Mouse (Mus musculus) T-cell, adult 2 months (primary cell): ENCODE measurements around the gene Ube2r2.

Experiments
- DNase-seq: peaks from one replicate; pipeline ENCODE4 v3.0.0; 2022; ENCODE audit warnings: low spot score

Ube2r2 gene

GRCm38 (mm10) chr4:41135711-41136453, at the start of gene Ube2r2:
Gene Ube2r2 (plus strand): TSS chr4:41135743.
- DNase-seq: peak; percentile 46

- DNase-seq: no peak
These were observed 48.6 kb upstream of the Ube2r2 start for GRCm38 (mm10) chr4:41086947-41087346.

- DNase-seq: no peak
These were observed 47.9 kb upstream of the Ube2r2 start for GRCm38 (mm10) chr4:41087459-41088298.

- DNase-seq: no peak
These were observed 46.4 kb upstream of the Ube2r2 start for GRCm38 (mm10) chr4:41089189-41089588.

- DNase-seq: no peak
These were observed 45.8 kb upstream of the Ube2r2 start for GRCm38 (mm10) chr4:41089705-41090104.

DNA sequence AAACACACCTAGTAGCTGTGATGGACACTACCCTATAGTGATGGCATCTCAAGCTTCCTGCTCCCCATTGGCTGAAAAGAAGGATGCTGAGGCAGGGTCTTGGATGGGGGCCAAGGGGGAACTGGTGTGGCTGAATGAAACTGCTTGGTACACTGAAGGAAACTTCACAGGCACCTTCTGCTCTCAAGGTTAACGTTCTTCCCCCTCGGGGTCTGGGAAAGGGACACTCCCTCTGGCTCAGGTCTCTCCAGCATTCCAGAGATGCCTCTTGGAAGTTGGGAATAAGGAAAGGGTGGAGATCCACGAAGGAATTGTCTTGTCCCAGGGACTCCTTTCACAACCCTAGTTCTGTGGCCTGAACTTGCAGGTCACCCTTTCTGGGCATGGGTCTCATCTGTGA, 44.2 kb upstream of the Ube2r2 start:
- no peak for DNase-seq

- DNase-seq: no peak
These were observed 42.6 kb upstream of the Ube2r2 start for GRCm38 (mm10) chr4:41092958-41093357.

DNA sequence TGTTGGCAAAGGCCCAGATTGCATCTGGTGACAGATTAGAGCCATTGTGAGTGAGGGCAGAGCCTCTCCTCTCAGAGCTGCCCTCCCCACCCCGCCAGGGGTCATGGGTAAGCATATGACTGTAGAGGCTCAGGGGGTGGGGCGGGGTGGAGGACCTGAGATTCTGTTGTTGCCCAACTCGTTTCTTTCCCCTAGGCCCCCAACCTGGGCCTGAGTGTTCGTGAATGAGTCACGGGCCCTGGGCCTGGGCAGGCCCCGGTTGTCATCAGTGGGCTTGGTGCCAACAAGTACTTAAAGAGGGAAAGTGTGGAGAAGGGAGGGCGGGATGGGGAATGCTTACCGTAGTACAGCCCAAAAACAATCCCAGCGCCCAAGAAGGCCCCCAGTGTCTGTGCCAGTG, 41.2 kb upstream of the Ube2r2 start:
- DNase-seq: no peak

- DNase-seq: no peak
These were observed 39.4 kb upstream of the Ube2r2 start for GRCm38 (mm10) chr4:41096169-41096568.

GRCm38 (mm10) chr4:41096794-41097193, 38.7 kb upstream of the Ube2r2 start:
- DNase-seq: no peak

DNA sequence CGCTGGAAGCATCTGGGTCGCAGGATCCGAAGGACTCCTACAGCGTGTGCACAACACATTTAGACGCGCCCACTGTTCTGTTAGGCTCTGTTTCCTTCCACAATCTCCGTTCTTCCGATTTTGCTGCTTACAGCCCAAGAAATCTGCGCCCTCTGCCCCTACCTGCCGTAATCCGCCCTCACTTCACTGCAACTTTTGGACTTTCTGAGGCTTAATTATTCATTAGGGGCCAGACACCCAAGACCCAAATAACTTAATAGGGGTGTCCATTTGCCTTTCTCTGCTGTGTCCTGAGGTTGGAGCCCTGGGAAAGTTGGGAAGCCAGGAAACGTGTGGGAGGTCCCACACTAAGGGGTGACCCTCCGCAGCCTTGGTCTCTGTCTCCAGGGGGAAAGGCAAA, 38.2 kb upstream of the Ube2r2 start:
- no peak for DNase-seq

GRCm38 (mm10) chr4:41097871-41098576, 37.5 kb upstream of the Ube2r2 start, which contains the start of gene Aqp3:
Gene Aqp3 (minus strand): TSS chr4:41098183.
- peak; percentile 58 for DNase-seq

DNA sequence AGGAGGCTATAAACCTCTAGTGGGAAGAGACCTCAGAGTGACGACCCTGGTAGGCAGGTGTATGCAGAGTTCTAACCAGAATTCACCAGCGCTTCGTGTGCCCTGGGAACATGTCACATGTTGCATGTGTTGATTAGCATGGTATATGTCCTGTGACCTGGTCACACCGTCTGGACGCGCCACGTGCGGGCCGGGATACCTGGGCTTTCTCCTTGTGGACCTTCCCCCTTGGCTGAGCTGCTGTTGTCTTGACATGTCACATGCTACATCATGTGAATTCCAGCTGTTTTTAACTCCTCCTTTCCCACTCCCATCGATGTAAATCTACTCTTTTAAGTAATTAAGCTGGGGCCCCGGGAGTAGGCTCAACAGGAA, 37.0 kb upstream of the Ube2r2 start:
- no peak for DNase-seq

GRCm38 (mm10) chr4:41100986-41101385, 34.6 kb upstream of the Ube2r2 start:
- DNase-seq: no peak

- no peak for DNase-seq
These were observed 32.6 kb upstream of the Ube2r2 start for GRCm38 (mm10) chr4:41102901-41103300.

- no peak for DNase-seq
These were observed 28.1 kb upstream of the Ube2r2 start for GRCm38 (mm10) chr4:41107440-41107839.

- DNase-seq: no peak
These were observed 26.7 kb upstream of the Ube2r2 start for GRCm38 (mm10) chr4:41108717-41109425.

DNA sequence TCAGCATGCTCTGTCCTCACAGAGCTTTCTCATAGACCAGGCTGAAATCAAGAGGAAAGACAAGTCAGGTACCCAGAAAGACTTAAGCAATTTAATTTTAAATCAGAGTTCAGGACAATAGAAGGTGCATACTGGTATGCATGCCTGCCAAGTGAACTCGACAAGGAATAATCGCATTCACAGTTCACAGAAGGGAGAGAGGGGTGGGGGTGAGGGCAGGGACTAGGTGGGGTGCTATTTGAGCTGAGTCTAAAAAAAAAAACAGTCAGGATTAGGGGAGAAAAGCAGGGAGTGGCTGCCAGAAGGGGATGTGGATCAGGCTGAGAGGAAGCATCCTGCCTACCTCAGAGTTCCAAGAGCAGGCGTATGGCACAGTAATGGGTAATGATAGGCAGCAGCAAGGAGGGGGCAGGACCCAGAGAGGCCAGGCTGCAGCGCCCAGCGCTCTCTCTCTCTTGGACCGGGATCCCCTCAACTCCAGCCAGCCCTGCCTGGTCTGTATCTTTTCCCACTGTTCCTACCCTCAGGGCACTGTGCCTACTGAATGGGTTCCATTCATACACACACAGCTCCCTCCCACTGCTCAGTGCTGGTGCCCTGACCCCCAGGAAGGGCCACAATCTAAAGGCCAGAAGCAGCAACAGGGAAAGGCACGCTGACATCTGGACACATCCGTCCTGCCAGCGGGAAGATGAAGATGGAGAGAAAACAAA, 21.0 kb upstream of the Ube2r2 start:
- no peak for DNase-seq

DNA sequence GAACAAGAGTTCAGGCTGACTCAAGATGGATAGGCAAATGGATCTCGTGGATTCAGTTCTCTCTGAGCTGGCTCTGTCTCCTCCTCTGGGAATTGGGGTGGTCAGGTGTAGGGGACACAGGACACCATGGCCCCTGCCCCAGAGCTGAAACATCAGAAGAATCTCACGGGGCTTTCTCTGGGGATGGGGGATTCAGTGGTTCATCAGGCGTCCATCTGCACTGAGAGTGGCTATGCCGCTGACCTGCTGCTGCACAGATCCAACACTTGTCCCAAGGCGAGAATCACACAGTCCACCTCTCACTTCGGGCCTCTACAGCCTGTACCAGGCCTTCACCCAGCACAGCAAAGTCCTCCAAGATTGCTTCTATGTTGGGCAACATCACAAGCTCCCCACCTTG, 20.5 kb upstream of the Ube2r2 start:
- no peak for DNase-seq

GRCm38 (mm10) chr4:41115793-41116192, 19.8 kb upstream of the Ube2r2 start:
- no peak for DNase-seq

GRCm38 (mm10) chr4:41116817-41117216, 18.7 kb upstream of the Ube2r2 start:
- DNase-seq: no peak
